In genomic region chr17:45279075-45279810, GRCm38 (mm10) we compare ENCODE assay signal across 14 mouse cellular contexts.
DNase-seq lines count a peak whose midpoint lies in the region; ATAC-seq and TF ChIP-seq lines count a peak whose summit lies in the region.
"Had no signal": no experiment of that assay in that cellular context is flagged by ENCODE, and none has a peak within 500 bp of the region (broad histone marks: within the 10 kb centered on the region; RNA-seq: fewer than 3 reads in every experiment).

No protein-coding gene starts in this region.

- H3K9ac ChIP-seq in hindbrain, embryonic 15.5 days = no peak overlapping the region
- H3K9ac ChIP-seq in hindbrain, embryonic 14.5 days = no peak overlapping the region
- no peak overlapping the region for H3K9ac ChIP-seq in intestine, embryonic 16.5 days (ENCODE audit: low read depth, low read length)

- no peaks in the 10 kb centered on the region for H3K9me3 ChIP-seq in hindbrain, embryonic 15.5 days
- H3K9me3 ChIP-seq in hindbrain, embryonic 14.5 days (ENCODE audit: control insufficient read depth, low read length) = no peaks in the 10 kb centered on the region
- H3K9me3 ChIP-seq in intestine, embryonic 16.5 days (ENCODE audit: control insufficient read depth, low read length) = no peaks in the 10 kb centered on the region

- H3K4me3 ChIP-seq in hindbrain, embryonic 15.5 days = no peak overlapping the region
- no peak overlapping the region for H3K4me3 ChIP-seq in hindbrain, embryonic 14.5 days (replicated peaks; ENCODE audit: low read length)
- H3K4me3 ChIP-seq in intestine, embryonic 16.5 days (ENCODE audit: low read length) = no peak overlapping the region
- H3K4me3 ChIP-seq in cerebellum, adult 2 months (replicated peaks; ENCODE audit: insufficient read depth, low read depth, low read length) = no peak overlapping the region
- H3K4me3 ChIP-seq: left cerebral cortex, adult 2 months had no signal

- peak overlapping the region; percentile 10; the same call in 1 of the 2 replicates for H3K4me2 ChIP-seq in hindbrain, embryonic 15.5 days
- no peak overlapping the region for H3K4me2 ChIP-seq in hindbrain, embryonic 14.5 days (replicated peaks)
- peak overlapping the region; percentile 10; the same call in 1 of the 2 replicates for H3K4me2 ChIP-seq in intestine, embryonic 16.5 days (ENCODE audit: low read depth, low read length)

- WGBS in hindbrain, embryonic 15.5 days = 40% methylated on average over 13 of the region's 13 CpGs
- WGBS in hindbrain, embryonic 14.5 days = 39% methylated on average over 13 of the region's 13 CpGs
- WGBS in intestine, embryonic 16.5 days = 24% methylated on average over 13 of the region's 13 CpGs
- 85% methylated on average over 13 of the region's 13 CpGs for WGBS in cerebellum, adult 2 months

- intact Hi-C loops in heart, postnatal 10 days (cut with DNase I) = no loop called here

- no peaks in the 10 kb centered on the region for H3K36me3 ChIP-seq in hindbrain, embryonic 15.5 days
- H3K36me3 ChIP-seq in hindbrain, embryonic 14.5 days (replicated peaks; ENCODE audit: control insufficient read depth, insufficient read depth) = no peaks in the 10 kb centered on the region
- no peaks in the 10 kb centered on the region for H3K36me3 ChIP-seq in intestine, embryonic 16.5 days (ENCODE audit: control insufficient read depth, insufficient read depth, low read length)

- no peak for ATAC-seq in hindbrain, embryonic 15.5 days (ENCODE audit: low FRiP score, low read depth)
- ATAC-seq in hindbrain, embryonic 14.5 days (ENCODE audit: low FRiP score) = no peak
- ATAC-seq in intestine, embryonic 16.5 days = no peak

- DNase-seq in hindbrain, embryonic 14.5 days (ENCODE audit: low spot score) = no peak
- peak; percentile 25 for DNase-seq in adrenal gland, adult 2 months
- peak; percentile 10 for DNase-seq in embryo, embryonic 9.5 days (ENCODE audit: extremely low spot score)
- DNase-seq in ovary, postnatal 14 days (ENCODE audit: low spot score) = no peak
- DNase-seq in heart, postnatal 10 days = no peak
- DNase-seq in cerebellum, adult 2 months = no peak
- DNase-seq: B cell, adult 2 months; gastrocnemius, postnatal 36 days; heart, postnatal 36 days; right cerebral cortex, postnatal 4 days; thymus, adult 18-20 months had no signal

- no peak for TF ChIP-seq CTCF in cerebellum, adult 2 months (IDR thresholded peaks at IDR 0.05; ENCODE audit: borderline replicate concordance, insufficient read depth, low read depth, low read length)

- H3K27me3 ChIP-seq in hindbrain, embryonic 15.5 days = no peaks in the 10 kb centered on the region
- H3K27me3 ChIP-seq in hindbrain, embryonic 14.5 days (ENCODE audit: control insufficient read depth, insufficient read depth, low read length) = no peaks in the 10 kb centered on the region
- no peaks in the 10 kb centered on the region for H3K27me3 ChIP-seq in intestine, embryonic 16.5 days (replicated peaks; ENCODE audit: control insufficient read depth, insufficient read depth, low read length)
- H3K27me3 ChIP-seq in cerebellum, adult 2 months (ENCODE audit: control insufficient read depth, insufficient read depth, low read length) = no peaks in the 10 kb centered on the region

- no peak overlapping the region for H3K27ac ChIP-seq in hindbrain, embryonic 15.5 days (replicated peaks)
- H3K27ac ChIP-seq in hindbrain, embryonic 14.5 days = no peak overlapping the region
- H3K27ac ChIP-seq in intestine, embryonic 16.5 days (ENCODE audit: low read length) = no peak overlapping the region
- H3K27ac ChIP-seq in cerebellum, adult 2 months (ENCODE audit: insufficient read depth, low read length) = no peak overlapping the region
- H3K27ac ChIP-seq: left cerebral cortex, adult 2 months had no signal

- H3K4me1 ChIP-seq in hindbrain, embryonic 15.5 days (replicated peaks) = no peaks in the 10 kb centered on the region; the same call in 1 of the 2 replicates
- H3K4me1 ChIP-seq in hindbrain, embryonic 14.5 days (replicated peaks; ENCODE audit: control insufficient read depth, insufficient read depth, low read length) = peaks cover 9% of the 10 kb centered on the region; the same call in 1 of the 2 replicates
- H3K4me1 ChIP-seq in intestine, embryonic 16.5 days (ENCODE audit: control insufficient read depth, insufficient read depth, low read length) = no peaks in the 10 kb centered on the region
- H3K4me1 ChIP-seq in cerebellum, adult 2 months (ENCODE audit: control insufficient read depth, insufficient read depth, low read length) = peaks cover 18% of the 10 kb centered on the region

- TF ChIP-seq POLR2A in cerebellum, adult 2 months (IDR thresholded peaks at IDR 0.05; ENCODE audit: borderline replicate concordance, insufficient read depth, low read length) = no peak

Comparison
In these comparisons a context has a peak if more than half of its experiments do, and no peak if none do; other contexts are left out.
1. DNase-seq: peak in adrenal gland, adult 2 months (single experiment) and embryo, embryonic 9.5 days (single experiment); none in hindbrain, embryonic 14.5 days (single experiment), ovary, postnatal 14 days (single experiment), heart, postnatal 10 days (0 of 2) and cerebellum, adult 2 months (0 of 2).